ENCODE assay signal across 8 mouse cellular contexts in the genomic region with DNA sequence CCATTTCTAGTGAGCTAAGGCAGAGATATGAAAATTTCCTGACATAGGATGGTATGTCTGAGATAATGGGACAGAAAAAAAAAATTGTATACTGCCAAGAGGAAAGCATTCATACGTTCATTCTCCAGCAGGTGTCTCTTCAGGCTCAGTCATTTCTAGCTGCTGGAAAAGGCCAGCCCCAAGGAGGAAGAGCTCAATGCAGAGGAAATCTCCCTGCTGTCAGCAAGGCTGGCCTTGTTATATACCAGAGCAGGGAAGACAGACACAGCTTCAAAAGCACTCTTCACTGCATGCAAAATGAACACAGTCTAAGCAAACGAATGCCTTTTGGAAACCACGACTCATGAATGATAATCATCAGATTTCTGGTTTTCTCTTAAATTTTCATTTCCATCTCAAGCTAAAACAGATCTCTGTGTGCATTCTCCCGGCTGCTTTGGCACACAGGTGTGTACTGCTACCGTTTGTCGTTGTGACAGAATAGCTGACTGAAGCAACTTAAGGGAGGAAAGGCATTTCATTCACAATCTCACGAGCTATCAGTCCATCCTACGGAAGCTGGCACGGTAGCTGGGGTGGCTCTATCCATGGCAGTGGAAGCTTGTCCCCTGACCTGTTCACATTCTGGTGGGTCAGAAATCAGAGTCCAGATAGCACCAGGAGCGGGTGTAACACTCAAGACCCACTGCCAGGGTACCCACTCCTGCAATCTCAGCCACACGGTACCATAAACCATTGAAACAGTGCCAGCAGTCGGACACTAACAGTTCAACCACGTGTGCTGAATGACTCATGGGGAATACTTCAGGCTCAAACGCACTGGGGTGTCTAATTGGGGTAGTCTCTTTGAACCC.
DNase-seq lines count a peak whose midpoint lies in the region; ATAC-seq and TF ChIP-seq lines count a peak whose summit lies in the region.

No protein-coding gene starts in this region.

- TF ChIP-seq EP300 in heart, postnatal 0 days (IDR thresholded peaks at IDR 0.05; ENCODE audit: low read depth), result no peak
- no peak for TF ChIP-seq EP300 in stomach, postnatal 0 days (optimal IDR thresholded peaks at IDR 0.05)

- H3K27ac ChIP-seq in liver, embryonic 11.5 days (ENCODE audit: low read depth, low read length), result no peak overlapping the region
- H3K27ac ChIP-seq in heart, postnatal 0 days (ENCODE audit: low read depth), result no peak overlapping the region
- H3K27ac ChIP-seq in stomach, postnatal 0 days (replicated peaks), result no peak overlapping the region

- intact Hi-C loops in left cerebral cortex, postnatal 14 days (cut with DNase I), result loop anchor here (10.0 kb wide), 2 partner anchors 464 to 1146 kb away; no protein-coding TSS in a partner anchor

- ATAC-seq in liver, embryonic 11.5 days (replicated peaks; ENCODE audit: low FRiP score), result no peak
- ATAC-seq in heart, postnatal 0 days (ENCODE audit: insufficient read depth, low read depth), result peak; percentile 68; the same call in 1 of the 2 replicates
- ATAC-seq in stomach, postnatal 0 days (ENCODE audit: low FRiP score, low TSS enrichment), result no peak

- 72% methylated on average over 14 of the region's 14 CpGs for WGBS in liver, embryonic 11.5 days
- 39% methylated on average over 14 of the region's 14 CpGs for WGBS in heart, postnatal 0 days
- WGBS in stomach, postnatal 0 days, result 67% methylated on average over 14 of the region's 14 CpGs

- H3K9ac ChIP-seq in liver, embryonic 11.5 days (ENCODE audit: low read depth, low read length), result no peak overlapping the region
- no peak overlapping the region for H3K9ac ChIP-seq in heart, postnatal 0 days (replicated peaks; ENCODE audit: low read depth, low read length)
- no peak overlapping the region for H3K9ac ChIP-seq in stomach, postnatal 0 days (ENCODE audit: low read length)

- H3K27me3 ChIP-seq in liver, embryonic 11.5 days (replicated peaks; ENCODE audit: control insufficient read depth, insufficient read depth, low read length), result no peaks in the 10 kb centered on the region
- no peaks in the 10 kb centered on the region for H3K27me3 ChIP-seq in heart, postnatal 0 days (ENCODE audit: control insufficient read depth, insufficient read depth, low read length)
- no peaks in the 10 kb centered on the region for H3K27me3 ChIP-seq in stomach, postnatal 0 days (ENCODE audit: control insufficient read depth, insufficient read depth, low read length)

- H3K9me3 ChIP-seq in liver, embryonic 11.5 days (ENCODE audit: control insufficient read depth, low read length), result no peaks in the 10 kb centered on the region
- H3K9me3 ChIP-seq in heart, postnatal 0 days (replicated peaks; ENCODE audit: control insufficient read depth, low read length), result no peaks in the 10 kb centered on the region
- H3K9me3 ChIP-seq in stomach, postnatal 0 days (ENCODE audit: control insufficient read depth, low read length), result no peaks in the 10 kb centered on the region

- DNase-seq in liver, result peak; percentile 7
- DNase-seq in liver, embryonic 11.5 days (ENCODE audit: low spot score), result no peak
- peak; percentile 60 for DNase-seq in embryo, embryonic 10 days (ENCODE audit: low spot score)
- DNase-seq in heart, postnatal 0 days (ENCODE audit: low spot score), result peak; percentile 79
- DNase-seq in left cerebral cortex, postnatal 14 days (ENCODE audit: low spot score in 2 of 2), result peak; percentile 64 to 75
- DNase-seq in stomach, postnatal 0 days (ENCODE audit: low spot score), result no peak
- DNase-seq in lung, postnatal 36 days, result no peak
- no peak for DNase-seq in spleen, adult 18-20 months

- H3K4me3 ChIP-seq in liver, embryonic 11.5 days (ENCODE audit: low read depth, low read length), result no peak overlapping the region
- H3K4me3 ChIP-seq in heart, postnatal 0 days (ENCODE audit: low read depth, low read length), result no peak overlapping the region
- no peak overlapping the region for H3K4me3 ChIP-seq in stomach, postnatal 0 days (ENCODE audit: low read depth, low read length)

- H3K36me3 ChIP-seq in liver, embryonic 11.5 days (ENCODE audit: control insufficient read depth, insufficient read depth, low read length), result no peaks in the 10 kb centered on the region
- H3K36me3 ChIP-seq in heart, postnatal 0 days (replicated peaks; ENCODE audit: control insufficient read depth, insufficient read depth, low read length), result no peaks in the 10 kb centered on the region
- no peaks in the 10 kb centered on the region for H3K36me3 ChIP-seq in stomach, postnatal 0 days (ENCODE audit: control insufficient read depth, insufficient read depth, low read length)

- TF ChIP-seq CTCF in heart, postnatal 0 days (IDR thresholded peaks at IDR 0.05; ENCODE audit: low read depth), result peak; percentile 68
- peak; percentile 59 for TF ChIP-seq CTCF in stomach, postnatal 0 days (IDR thresholded peaks at IDR 0.05; ENCODE audit: low read depth)

- no peaks in the 10 kb centered on the region for H3K4me1 ChIP-seq in liver, embryonic 11.5 days (replicated peaks; ENCODE audit: control insufficient read depth, insufficient read depth, low read length)
- H3K4me1 ChIP-seq in heart, postnatal 0 days (ENCODE audit: control insufficient read depth, insufficient read depth), result no peaks in the 10 kb centered on the region
- H3K4me1 ChIP-seq in stomach, postnatal 0 days (replicated peaks; ENCODE audit: control insufficient read depth, insufficient read depth), result no peaks in the 10 kb centered on the region

- no peak overlapping the region for H3K4me2 ChIP-seq in liver, embryonic 11.5 days
- no peak overlapping the region for H3K4me2 ChIP-seq in heart, postnatal 0 days (ENCODE audit: low read depth, low read length)
- no peak overlapping the region for H3K4me2 ChIP-seq in stomach, postnatal 0 days (replicated peaks; ENCODE audit: low read depth)

Comparison
In these comparisons a context has a peak if more than half of its experiments do, and no peak if none do; other contexts are left out.
1. DNase-seq: peak in liver (single experiment), embryo, embryonic 10 days (single experiment), heart, postnatal 0 days (single experiment) and left cerebral cortex, postnatal 14 days (2 of 2); none in liver, embryonic 11.5 days (single experiment), stomach, postnatal 0 days (single experiment), lung, postnatal 36 days (single experiment) and spleen, adult 18-20 months (0 of 2).